Mouse (Mus musculus) liver, postnatal 0 days (tissue): ENCODE measurements around the gene Atxn1l. TPM values are rescaled to one million over a fixed set of nuclear protein-coding genes. Genes with fewer than 3 reads are reported as not detected.

ENCODE experiments used
- ATAC-seq: fragments of 200-750 bp; cut with Nextera tagmentation; 2 replicates; pipeline ENCODE4 v1.8.0; 2017; ENCODE audit warnings: mild to moderate bottlenecking, moderate library complexity
- DNase-seq: peaks from one replicate; pipeline ENCODE4 v3.0.0-alpha.2; 2016
- H3K27ac ChIP-seq: fragments of 300-500 bp; sonication (generic); 2 replicates; pipeline ENCODE4 v1.5.1; 2014; ENCODE audit warnings: antibody characterized with exemption, moderate library complexity, mild to moderate bottlenecking, low read depth
- H3K27me3 ChIP-seq: fragments of 300-500 bp; sonication (generic); 2 replicates; pipeline ENCODE4 v1.6.1; 2014; ENCODE audit warnings: low read length, control low read depth, mixed read lengths; ENCODE audit not compliant: insufficient read depth
- H3K36me3 ChIP-seq: fragments of 300-500 bp; sonication (generic); replicated peaks from 2 replicates; pipeline ENCODE4 v1.6.1; 2014; ENCODE audit warnings: mild to moderate bottlenecking, control low read depth, low read length, moderate library complexity, mixed read lengths; ENCODE audit not compliant: insufficient read depth
- H3K4me1 ChIP-seq: fragments of 300-500 bp; sonication (generic); 2 replicates; pipeline ENCODE4 v1.6.1; 2014; ENCODE audit warnings: antibody characterized with exemption, mild to moderate bottlenecking, control low read depth; ENCODE audit not compliant: insufficient read depth
- H3K4me2 ChIP-seq: fragments of 300-500 bp; sonication (generic); 2 replicates; pipeline ENCODE4 v1.6.1; 2014; ENCODE audit warnings: low read depth, mild to moderate bottlenecking, low read length, moderate library complexity, mixed read lengths
- H3K4me3 ChIP-seq: fragments of 300-500 bp; sonication (generic); 2 replicates; pipeline ENCODE4 v1.5.1; 2014; ENCODE audit warnings: low read depth, low read length
- H3K9ac ChIP-seq: fragments of 300-500 bp; sonication (generic); replicated peaks from 2 replicates; pipeline ENCODE4 v1.6.1; 2014; ENCODE audit warnings: mild to moderate bottlenecking, moderate library complexity
- H3K9me3 ChIP-seq: fragments of 300-500 bp; sonication (generic); 2 replicates; pipeline ENCODE4 v1.6.1; 2016; ENCODE audit warnings: mild to moderate bottlenecking, control low read depth, low read length, mixed read lengths
- CTCF ChIP-seq: sonication (generic); IDR thresholded peaks from 2 replicates; pipeline ENCODE4 v1.5.1; 2016; ENCODE audit warnings: antibody characterized with exemption, low read depth
- EP300 ChIP-seq: IDR thresholded peaks from 2 replicates; pipeline ENCODE4 v1.6.1; 2016; ENCODE audit warnings: antibody characterized with exemption, low read depth, mild to moderate bottlenecking
- WGBS: fragments of 180-500 bp; shearing (Covaris S2); extraction: QIAGEN DNeasy Blood & Tissue Kit; methylation state at CpG from one replicate; pipeline ENCODE4 v1.1.7; 2014; ENCODE audit not compliant: insufficient replicate concordance; 5-methylcytosine and 5-hydroxymethylcytosine counted together
- polyA plus RNA-seq: library from polyadenylated mRNA; unstranded; fragments of >200 nt; fragmentation: Nextera tagmentation; extraction: Ambion mirVana; gene quantifications from 2 replicates; pipeline ENCODE4 v1.2.1, GENCODE M21; 2015

Atxn1l gene
- polyA plus RNA-seq, 1 experiment from 2014 or later = 1.8 TPM

DNA sequence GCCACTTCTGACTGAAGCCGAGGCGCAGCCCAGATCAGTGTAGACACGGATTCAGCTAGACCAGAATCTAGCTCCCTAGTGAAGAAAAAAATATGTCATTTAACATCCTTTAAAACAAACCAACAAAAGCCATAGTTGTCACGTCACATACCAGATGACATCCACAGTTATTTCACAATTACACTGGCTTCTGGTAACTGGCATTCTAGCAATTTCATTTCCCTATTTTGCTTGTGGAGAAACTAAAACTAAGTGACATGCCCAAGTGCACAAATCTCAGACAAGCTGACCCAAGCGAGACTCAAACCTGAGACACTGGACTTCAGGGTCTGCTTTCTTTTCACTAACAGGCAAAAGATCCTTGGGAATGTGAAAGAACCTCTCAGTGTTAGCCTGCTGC is 55.4 kb downstream of the Atxn1l start:
- no peaks in the 10 kb centered on the region for H3K9me3 ChIP-seq
- H3K27ac ChIP-seq = peak overlapping the region; percentile 29; the same call in 1 of the 2 replicates
- ATAC-seq (no peak), DNase-seq (no peak)
- H3K4me2 ChIP-seq = no peak overlapping the region
- 80% methylated on average over 5 of the region's 5 CpGs for WGBS
- no peaks in the 10 kb centered on the region for H3K27me3 ChIP-seq
- H3K36me3 ChIP-seq = peaks cover 63% of the 10 kb centered on the region
- no peaks in the 10 kb centered on the region; the same call in 1 of the 2 replicates for H3K4me1 ChIP-seq
- no peak overlapping the region for H3K9ac ChIP-seq
- H3K4me3 ChIP-seq = no peak overlapping the region
- no peak for TF ChIP-seq EP300
- no peak for TF ChIP-seq CTCF

DNA sequence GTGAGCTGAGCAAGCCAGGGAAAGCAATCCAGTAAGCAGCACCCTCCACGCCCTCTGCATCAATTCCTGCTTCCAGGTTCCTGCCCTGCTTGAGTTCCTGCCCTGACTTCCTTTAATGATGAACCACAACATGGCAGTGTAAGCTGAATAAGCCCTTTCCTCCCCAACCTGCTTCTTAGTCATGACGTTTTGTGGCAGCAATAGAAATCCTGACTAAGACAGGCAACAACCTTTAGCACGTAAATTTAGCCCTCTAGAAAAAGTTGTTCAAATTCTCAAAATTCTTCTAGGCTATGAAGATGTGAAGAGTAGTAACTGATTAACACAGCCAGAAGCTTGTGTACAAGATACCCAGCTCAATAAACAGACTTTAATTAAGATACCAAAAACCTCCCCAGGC is 56.0 kb downstream of the Atxn1l start:
- ATAC-seq = no peak
- H3K4me1 ChIP-seq = no peaks in the 10 kb centered on the region; the same call in 1 of the 2 replicates
- TF ChIP-seq EP300 = no peak
- no peak for TF ChIP-seq CTCF
- H3K4me3 ChIP-seq = no peak overlapping the region
- peaks cover 68% of the 10 kb centered on the region for H3K36me3 ChIP-seq
- 75% methylated on average over 3 of the region's 3 CpGs for WGBS
- H3K4me2 ChIP-seq = no peak overlapping the region
- H3K9ac ChIP-seq = no peak overlapping the region
- DNase-seq = no peak
- H3K27me3 ChIP-seq = no peaks in the 10 kb centered on the region
- no peaks in the 10 kb centered on the region for H3K9me3 ChIP-seq
- no peak overlapping the region for H3K27ac ChIP-seq

Other genes with a start within 250 kb of the Atxn1l start
- gene Pmfbp1, start 243.7 kb downstream of the Atxn1l start, polyA plus RNA-seq = not detected in 2 replicates
- gene Dhx38, start 171.9 kb downstream of the Atxn1l start, polyA plus RNA-seq = 4.8 and 5.6 TPM in 2 replicates
- 10.5 and 11.4 TPM in 2 replicates for gene Txnl4b, start 171.8 kb downstream of the Atxn1l start, polyA plus RNA-seq
- gene Hp, start 158.6 kb downstream of the Atxn1l start, polyA plus RNA-seq = 4,025 and 4,072 TPM in 2 replicates
- 9.7 and 11.4 TPM in 2 replicates for gene Dhodh, start 129.1 kb downstream of the Atxn1l start, polyA plus RNA-seq
- 0.26 and 0.28 TPM in 2 replicates for gene Pkd1l3, start 123.2 kb downstream of the Atxn1l start, polyA plus RNA-seq
- 36.1 and 38.3 TPM in 2 replicates for gene Ist1, start 44.5 kb downstream of the Atxn1l start, polyA plus RNA-seq
- gene Zfp821, start 32.2 kb downstream of the Atxn1l start, polyA plus RNA-seq = 3.1 and 3.7 TPM in 2 replicates
- gene Ap1g1, start 40.8 kb upstream of the Atxn1l start, polyA plus RNA-seq = 13.3 and 14.0 TPM in 2 replicates
- gene Phlpp2, start 130.8 kb upstream of the Atxn1l start, polyA plus RNA-seq = 1.5 TPM in 2 replicates
- 0.58 and 0.69 TPM in 2 replicates for gene Marveld3, start 224.5 kb upstream of the Atxn1l start, polyA plus RNA-seq